Mouse (Mus musculus) ES-E14 (cell line): ENCODE data around the gene Gm49358. TPM values are rescaled to one million over a fixed set of nuclear protein-coding genes. Genes with fewer than 3 reads are reported as not detected.

Source experiments
- DNase-seq: peaks from one replicate; pipeline ENCODE4 v3.0.0-alpha.2; 2013; ENCODE audit warnings: low read depth, low spot score
- H3K27ac ChIP-seq: 2 replicates; pipeline ENCODE4 v1.5.1; 2012; ENCODE audit warnings: low read depth, mild to moderate bottlenecking, low read length, moderate library complexity, mixed read lengths; ENCODE audit not compliant: poor library complexity, insufficient read depth, severe bottlenecking
- H3K36me3 ChIP-seq: 2 replicates; pipeline ENCODE4 v1.6.1; 2012; ENCODE audit warnings: mild to moderate bottlenecking, low read length, moderate library complexity, mixed read lengths; ENCODE audit not compliant: control insufficient read depth, poor library complexity, insufficient read depth, severe bottlenecking
- H3K4me1 ChIP-seq, 2 experiments: fragments of 150-350 bp in 1 of 2; sonication (generic) in 1 of 2; 2 replicates each; pipeline ENCODE4 v1.6.1; 2012; ENCODE audit warnings: low read length in 2 of 2, mild to moderate bottlenecking in 1 of 2, mixed read lengths in 1 of 2; ENCODE audit not compliant: control insufficient read depth in 2 of 2, insufficient read depth in 2 of 2, poor library complexity in 1 of 2
- H3K4me3 ChIP-seq, 2 experiments: fragments of 150-350 bp in 1 of 2; sonication (generic) in 1 of 2; 2 replicates each; pipeline ENCODE4 v1.5.1; 2012; ENCODE audit warnings: low read length in 2 of 2, low read depth in 1 of 2, mild to moderate bottlenecking in 1 of 2, mixed read lengths in 1 of 2; ENCODE audit not compliant: insufficient read depth in 1 of 2, poor library complexity in 1 of 2, severe bottlenecking in 1 of 2
- H3K9ac ChIP-seq: 2 replicates; pipeline ENCODE4 v1.6.1; 2012; ENCODE audit warnings: low read depth, mild to moderate bottlenecking, low read length, mixed read lengths; ENCODE audit not compliant: poor library complexity, insufficient read depth, severe bottlenecking
- H3K9me3 ChIP-seq: fragments of 150-350 bp; sonication (generic); 2 replicates; pipeline ENCODE4 v1.6.1; 2012; ENCODE audit warnings: low read depth, mild to moderate bottlenecking, low read length; ENCODE audit not compliant: control insufficient read depth, insufficient read depth
- CHD2 ChIP-seq: IDR thresholded peaks from 2 replicates; pipeline ENCODE4 v1.6.1; 2014; ENCODE audit warnings: mild to moderate bottlenecking, low read depth, low read length, inconsistent platforms
- HCFC1 ChIP-seq: IDR thresholded peaks from 2 replicates; pipeline ENCODE4 v1.6.1; 2012; ENCODE audit warnings: low read length, inconsistent platforms, borderline replicate concordance; ENCODE audit not compliant: insufficient read depth
- MAFK ChIP-seq: IDR thresholded peaks from 2 replicates; pipeline ENCODE4 v1.6.1; 2014; ENCODE audit warnings: mild to moderate bottlenecking, low read depth, low read length, inconsistent platforms; ENCODE audit not compliant: insufficient read depth
- ZC3H11A ChIP-seq: IDR thresholded peaks from 2 replicates; pipeline ENCODE4 v1.6.1; 2012; ENCODE audit warnings: low read depth, mild to moderate bottlenecking, inconsistent platforms, low read length, borderline replicate concordance
- ZNF384 ChIP-seq: IDR thresholded peaks from 2 replicates; pipeline ENCODE4 v1.6.1; 2012; ENCODE audit warnings: low read depth, low read length, inconsistent platforms
- in situ Hi-C, 2 experiments: fragments of 600-800 bp; cut with MboI; formaldehyde crosslinking; loops; one replicate each; pipeline ENCODE4 v1.15.1; 2025; ENCODE audit warnings: low sequenced_read_pairs in 2 of 2, inconsistent platforms in 1 of 2; ENCODE audit not compliant: unreplicated experiment in 2 of 2
- total RNA-seq: library from RNA; depleted of rRNA; stranded (reverse); fragments of 300-350 nt; gene quantifications from 2 replicates; pipeline ENCODE4 v1.2.3, GENCODE M21; 2012

Gene Gm49358
- total RNA-seq, 1 experiment: 0.58 TPM

- H3K36me3 ChIP-seq: peaks cover 4% of the 10 kb centered on the region; the same call in 1 of the 2 replicates
- no peaks in the 10 kb centered on the region for H3K9me3 ChIP-seq
- no peak for DNase-seq
- no peak overlapping the region for H3K4me3 ChIP-seq
- in situ Hi-C loops: no loop called here
- no peak overlapping the region for H3K9ac ChIP-seq
- H3K27ac ChIP-seq: no peak overlapping the region
- no peak for TF ChIP-seq CHD2
- no peak for TF ChIP-seq HCFC1
- TF ChIP-seq ZC3H11A: no peak
- no peak for TF ChIP-seq ZNF384
- no peak for TF ChIP-seq MAFK
- H3K4me1 ChIP-seq: peaks cover 2 to 16% of the 10 kb centered on the region in 2 experiments; a peak in 2 of 4 replicates
Measured at GRCm38 (mm10) chr10:86810000-86810399, 46.2 kb downstream of the Gm49358 start.

GRCm38 (mm10) chr10:86810612-86811011 is 46.8 kb downstream of the Gm49358 start:
- H3K4me1 ChIP-seq: peaks cover 2 to 16% of the 10 kb centered on the region in 2 experiments; a peak in 2 of 4 replicates
- H3K9ac ChIP-seq: no peak overlapping the region
- no peak for DNase-seq
- H3K27ac ChIP-seq: no peak overlapping the region
- no peaks in the 10 kb centered on the region for H3K9me3 ChIP-seq
- no peak overlapping the region for H3K4me3 ChIP-seq
- H3K36me3 ChIP-seq: peaks cover 4% of the 10 kb centered on the region; the same call in 1 of the 2 replicates
- TF ChIP-seq MAFK (no peak), ZNF384 (no peak), HCFC1 (no peak), ZC3H11A (no peak), CHD2 (no peak)
- in situ Hi-C loops: no loop called here

- peak overlapping the region; percentile 7 to 25; a peak in 2 of 4 replicates for H3K4me3 ChIP-seq
- DNase-seq: no peak
- H3K36me3 ChIP-seq: peaks cover 7% of the 10 kb centered on the region; the same call in 1 of the 2 replicates
- H3K9ac ChIP-seq: no peak overlapping the region
- TF ChIP-seq HCFC1 (no peak), ZNF384 (no peak), CHD2 (no peak), ZC3H11A (no peak), MAFK (no peak)
- in situ Hi-C loops: no loop called here
- peaks cover 2 to 16% of the 10 kb centered on the region in 2 experiments; a peak in 2 of 4 replicates for H3K4me1 ChIP-seq
- H3K27ac ChIP-seq: no peak overlapping the region
- H3K9me3 ChIP-seq: no peaks in the 10 kb centered on the region
Measured at GRCm38 (mm10) chr10:86814292-86815131, 50.7 kb downstream of the Gm49358 start.

GRCm38 (mm10) chr10:86815133-86815532 is 51.4 kb downstream of the Gm49358 start:
- TF ChIP-seq ZC3H11A: no peak
- no peak for TF ChIP-seq MAFK
- TF ChIP-seq HCFC1: no peak
- TF ChIP-seq ZNF384: no peak
- TF ChIP-seq CHD2: no peak
- Histone ChIP-seq H3K9me3 (no peaks in the 10 kb centered on the region), H3K9ac (no peak overlapping the region), H3K36me3 (peaks cover 7% of the 10 kb centered on the region; the same call in 1 of the 2 replicates), H3K27ac (no peak overlapping the region), H3K4me1 (peaks cover 2 to 16% of the 10 kb centered on the region in 2 experiments; a peak in 2 of 4 replicates), H3K4me3 (no peak overlapping the region)
- no peak for DNase-seq
- in situ Hi-C loops: no loop called here
